Mouse (Mus musculus) large intestine, adult 2 months (tissue): Measurements from ENCODE around the gene 1600014C10Rik. TPM values are rescaled to one million over a fixed set of nuclear protein-coding genes. Genes with fewer than 3 reads are reported as not detected.

Experiments used
- DNase-seq: peaks from one replicate; pipeline ENCODE4 v3.0.0-alpha.2; 2012; ENCODE audit warnings: low read depth, low spot score
- WGBS: fragments of 180-500 bp; shearing (Covaris S2); methylation state at CpG from one replicate; pipeline ENCODE4 v1.1.7; 2018; 5-methylcytosine and 5-hydroxymethylcytosine counted together
- polyA plus RNA-seq: library from polyadenylated mRNA; depleted of rRNA; stranded (reverse); fragments of >200 nt; gene quantifications from 2 replicates; pipeline ENCODE4 v1.2.3, GENCODE M21; 2012

Gene 1600014C10Rik
- polyA plus RNA-seq, 1 experiment: 13.6 TPM

DNA sequence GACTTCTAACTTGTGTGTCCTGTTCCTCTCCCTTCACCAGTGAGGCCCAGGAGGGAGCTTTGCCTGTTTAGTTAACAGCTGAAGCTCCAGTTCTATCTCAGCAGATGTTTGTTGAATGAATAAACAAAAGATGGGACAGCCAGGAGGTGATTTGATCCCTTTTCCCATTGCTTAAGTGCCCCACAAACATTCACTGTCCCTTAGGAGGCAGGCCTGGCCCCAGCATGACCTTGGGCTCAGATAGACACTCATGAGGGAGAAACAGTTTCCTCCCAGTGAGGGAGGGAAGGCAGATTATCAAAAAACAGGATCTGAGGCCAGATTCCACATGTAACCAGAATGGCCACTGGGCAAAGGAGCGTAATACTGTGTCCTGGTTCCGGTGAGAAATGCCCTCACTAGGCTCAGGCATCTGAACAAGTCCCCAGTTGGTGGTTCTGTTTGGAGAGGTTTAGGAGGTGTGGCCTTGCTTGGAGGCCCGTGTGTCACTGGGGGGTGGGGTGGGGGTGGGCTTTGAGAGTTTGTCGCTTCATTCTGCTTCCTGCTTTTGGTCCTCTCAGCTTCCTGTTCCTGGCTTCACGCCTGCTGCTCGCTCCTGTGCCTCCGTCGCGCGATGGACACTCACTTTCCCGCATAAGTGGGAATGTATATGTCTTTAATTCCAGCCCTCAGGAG lies 26.6 kb downstream of the 1600014C10Rik start:
- DNase-seq: no peak
- 66% methylated on average over 11 of the region's 11 CpGs for WGBS

DNA sequence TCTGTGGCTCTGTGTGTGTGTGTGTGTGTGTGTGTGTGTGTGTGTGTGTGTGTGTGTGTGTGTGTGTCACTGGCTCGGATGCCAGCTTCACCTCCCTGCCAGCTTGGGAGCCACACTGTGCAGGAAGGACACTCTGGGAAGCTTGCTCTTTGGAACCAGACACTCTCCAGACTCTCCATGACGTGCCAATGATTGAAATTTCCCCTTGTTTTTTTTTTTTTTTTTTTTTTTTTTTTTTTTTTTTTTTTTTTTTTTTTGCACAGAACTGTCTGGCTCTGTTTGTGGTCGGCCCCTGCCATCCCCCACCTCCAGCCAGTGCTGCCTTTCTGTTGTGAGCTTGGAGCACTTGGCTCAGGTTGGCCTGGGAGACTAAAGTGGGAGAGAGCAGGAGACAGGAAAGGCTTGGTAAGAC lies 29.6 kb downstream of the 1600014C10Rik start:
- no peak for DNase-seq
- 16% methylated on average over 3 of the region's 3 CpGs for WGBS

DNA sequence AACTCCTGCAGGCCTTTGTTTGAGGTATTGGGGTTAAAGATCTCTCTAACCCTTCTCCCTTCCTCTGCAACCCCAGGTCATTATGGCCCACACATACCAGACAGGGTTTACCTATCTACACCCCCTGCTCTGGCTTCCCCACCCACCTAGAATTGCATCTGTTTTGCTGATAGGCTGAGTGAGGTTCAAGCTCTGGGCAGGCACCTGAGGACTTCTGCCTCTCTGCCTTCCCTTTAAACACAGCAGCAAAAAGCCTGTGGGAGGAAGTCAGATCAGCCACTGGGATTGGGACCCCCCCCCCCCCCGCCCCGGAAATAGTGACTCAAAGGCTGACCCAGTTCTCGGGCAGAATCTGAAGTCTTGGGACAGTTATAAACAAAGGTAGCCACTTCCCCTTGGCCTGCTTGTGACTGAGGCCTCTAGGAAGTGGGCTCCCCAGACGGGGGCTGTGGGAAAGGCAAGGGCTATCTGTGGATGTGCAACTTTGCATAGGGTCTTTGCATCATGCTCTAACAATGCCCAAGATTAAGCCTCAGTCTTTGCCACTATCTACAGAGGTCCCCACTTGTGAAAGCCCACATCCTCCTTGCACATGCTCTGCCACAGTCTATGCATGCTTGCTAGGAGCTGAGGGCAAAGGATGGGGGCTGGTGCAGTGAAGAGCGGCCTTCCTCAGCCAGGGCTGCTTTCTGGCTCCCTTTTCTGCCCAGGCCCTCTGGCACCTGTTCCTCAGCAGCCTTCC lies 31.6 kb downstream of the 1600014C10Rik start:
- no peak for DNase-seq
- 56% methylated on average over 5 of the region's 5 CpGs for WGBS

DNA sequence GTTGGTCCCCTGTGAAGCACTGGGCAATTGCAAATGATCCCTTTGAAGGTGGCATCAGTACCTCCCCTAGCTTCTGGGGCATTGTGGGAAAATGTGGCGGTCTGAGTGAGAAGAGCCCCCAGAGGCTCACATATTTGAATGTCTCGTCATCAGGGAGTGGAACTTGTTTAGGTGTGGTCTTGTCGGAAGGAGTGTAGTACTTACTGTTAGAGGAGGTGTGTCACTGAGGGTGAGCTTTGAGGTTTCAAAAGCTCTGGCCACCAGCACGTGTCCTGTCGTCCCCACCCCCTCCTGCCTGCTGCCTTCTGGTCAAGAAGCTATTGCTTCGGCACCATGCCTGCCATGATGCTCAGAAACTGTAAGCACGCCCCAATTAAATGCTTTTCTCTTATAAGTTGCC lies 32.3 kb downstream of the 1600014C10Rik start:
- 43% methylated on average over 7 of the region's 7 CpGs for WGBS
- no peak for DNase-seq

DNA sequence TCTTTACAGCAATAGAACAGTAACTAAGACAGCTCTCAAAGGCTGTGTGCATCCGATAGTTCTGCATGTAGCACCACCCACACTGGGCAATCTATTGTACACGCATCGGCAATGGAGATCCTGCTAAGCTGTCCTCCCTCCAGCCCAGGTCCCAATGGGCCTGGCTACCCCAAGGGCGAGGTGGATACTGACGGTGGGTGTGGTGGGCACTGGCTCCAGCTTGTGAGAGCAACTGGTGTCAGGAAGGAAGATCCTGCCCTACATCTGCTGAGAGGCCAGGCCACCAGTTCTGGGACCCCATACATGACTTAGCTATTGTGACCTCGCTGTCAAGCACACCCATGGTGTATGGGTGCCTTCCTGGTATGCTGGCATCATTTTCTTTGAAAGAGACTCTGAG lies 32.7 kb downstream of the 1600014C10Rik start:
- 87% methylated on average over 6 of the region's 6 CpGs for WGBS
- no peak for DNase-seq

DNA sequence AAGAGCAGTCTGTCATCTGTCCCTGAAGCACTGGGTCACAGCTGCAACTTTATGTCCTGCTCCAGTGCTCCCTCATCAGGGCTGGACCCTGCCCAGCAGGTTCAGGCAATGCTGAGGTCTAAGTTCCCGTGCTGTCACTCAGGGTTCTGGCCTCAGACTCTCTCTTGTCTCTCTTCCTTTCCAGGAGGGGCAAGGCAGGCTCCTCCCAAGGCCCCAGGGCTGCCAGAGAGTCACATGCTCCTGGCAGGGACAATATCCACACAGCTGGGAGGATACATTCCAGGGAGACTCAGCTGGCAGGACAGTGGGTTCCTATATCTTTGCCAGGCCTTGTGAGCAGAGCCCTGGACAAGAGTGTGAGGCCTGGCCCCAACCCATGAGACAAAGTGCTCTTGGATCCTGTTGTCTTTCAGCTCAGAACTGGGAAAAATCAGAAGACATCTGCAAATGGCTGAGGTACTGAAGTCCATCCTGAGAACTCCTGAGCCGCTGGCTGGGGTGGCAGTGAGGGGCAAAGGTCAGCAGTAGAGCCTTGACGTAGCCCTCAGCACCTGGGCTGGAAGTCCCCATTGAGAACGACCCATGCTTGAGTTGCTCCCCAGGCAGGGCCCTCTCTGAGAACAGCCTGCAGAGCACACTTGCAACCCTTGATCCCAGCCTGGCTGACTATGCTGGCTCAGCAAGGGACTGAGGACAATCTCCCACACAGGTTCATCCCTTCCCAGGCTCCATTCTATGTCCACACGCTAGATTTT lies 34.6 kb downstream of the 1600014C10Rik start:
- DNase-seq: no peak
- WGBS: 29% methylated on average over 5 of the region's 5 CpGs

DNA sequence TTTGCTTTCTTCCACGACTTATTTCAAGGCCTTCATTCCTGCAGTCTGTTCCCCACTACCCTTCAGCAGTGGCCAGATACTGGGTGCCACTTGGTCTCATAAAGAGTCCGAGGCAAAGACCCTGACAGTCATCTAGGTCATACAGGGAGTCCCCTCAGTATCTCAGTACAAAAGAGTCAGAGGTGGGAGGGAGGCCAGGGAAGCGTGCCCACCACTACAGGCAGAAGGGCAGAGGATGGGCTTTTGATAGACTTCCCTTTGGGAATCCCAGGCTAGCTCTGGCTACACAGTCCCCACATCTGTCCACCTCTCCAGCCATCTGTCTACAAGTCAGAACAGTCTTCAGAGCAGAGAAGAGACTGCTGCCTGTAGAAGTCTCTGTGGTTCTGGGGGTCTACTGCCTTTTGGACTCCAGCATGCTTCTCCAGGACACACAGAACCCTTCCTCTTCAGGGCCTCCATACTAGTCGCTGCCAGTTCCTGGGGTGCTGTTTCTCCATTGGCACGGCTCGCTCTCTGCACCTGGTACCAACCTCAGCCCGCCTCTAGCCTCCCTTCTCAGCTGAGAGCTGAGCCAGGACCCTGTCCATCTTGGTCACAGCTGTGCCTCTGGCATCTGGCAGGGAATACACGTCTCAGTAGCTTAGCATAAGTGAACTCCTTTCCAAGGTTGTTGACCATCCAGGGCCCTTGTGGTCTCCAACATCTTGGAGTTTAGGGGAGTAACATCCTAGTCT lies 35.8 kb downstream of the 1600014C10Rik start:
- DNase-seq: no peak
- WGBS: 71% methylated on average over 8 of the region's 8 CpGs

DNA sequence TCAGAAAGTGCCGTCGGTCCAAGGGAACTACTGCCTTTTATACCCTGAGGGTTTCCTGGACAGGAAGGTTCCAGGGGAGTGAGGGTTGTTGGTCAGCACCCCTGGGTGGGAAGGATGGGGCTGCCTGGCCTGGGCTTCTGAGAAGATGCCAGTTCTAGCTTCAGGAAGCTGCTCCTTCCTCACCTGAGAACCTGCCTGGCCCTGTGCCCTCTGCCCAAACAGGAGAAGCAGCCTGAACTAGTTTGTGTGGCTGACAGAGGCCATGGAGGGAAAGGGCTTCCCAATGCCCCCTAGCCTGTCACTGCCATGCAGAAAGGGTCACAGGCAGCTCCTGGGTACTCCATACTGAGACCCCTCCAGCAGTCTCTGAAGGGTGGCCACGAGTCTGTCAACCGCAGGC lies 36.5 kb downstream of the 1600014C10Rik start:
- no peak for DNase-seq
- 91% methylated on average over 4 of the region's 4 CpGs for WGBS

DNA sequence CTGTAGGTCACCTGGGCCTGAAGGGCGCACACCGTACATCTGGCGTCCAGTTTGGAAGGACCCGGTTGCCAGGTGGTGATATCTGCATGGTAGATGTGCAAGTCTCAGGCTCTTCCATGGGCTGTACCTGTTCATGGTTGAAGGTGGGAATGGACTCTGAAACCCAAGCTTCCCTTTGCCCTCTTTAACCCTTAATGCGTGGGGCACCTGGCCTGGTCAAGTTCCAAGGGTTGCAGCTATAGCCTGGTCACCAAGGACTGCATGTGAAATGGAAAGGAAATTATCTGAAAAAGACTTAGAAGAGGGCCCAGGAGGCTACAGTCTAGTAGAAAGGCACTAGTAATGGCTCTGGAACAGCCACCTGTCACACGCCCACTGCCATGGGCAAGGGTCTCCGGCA lies 37.8 kb downstream of the 1600014C10Rik start:
- DNase-seq: no peak
- WGBS: 97% methylated on average over 7 of the region's 7 CpGs

DNA sequence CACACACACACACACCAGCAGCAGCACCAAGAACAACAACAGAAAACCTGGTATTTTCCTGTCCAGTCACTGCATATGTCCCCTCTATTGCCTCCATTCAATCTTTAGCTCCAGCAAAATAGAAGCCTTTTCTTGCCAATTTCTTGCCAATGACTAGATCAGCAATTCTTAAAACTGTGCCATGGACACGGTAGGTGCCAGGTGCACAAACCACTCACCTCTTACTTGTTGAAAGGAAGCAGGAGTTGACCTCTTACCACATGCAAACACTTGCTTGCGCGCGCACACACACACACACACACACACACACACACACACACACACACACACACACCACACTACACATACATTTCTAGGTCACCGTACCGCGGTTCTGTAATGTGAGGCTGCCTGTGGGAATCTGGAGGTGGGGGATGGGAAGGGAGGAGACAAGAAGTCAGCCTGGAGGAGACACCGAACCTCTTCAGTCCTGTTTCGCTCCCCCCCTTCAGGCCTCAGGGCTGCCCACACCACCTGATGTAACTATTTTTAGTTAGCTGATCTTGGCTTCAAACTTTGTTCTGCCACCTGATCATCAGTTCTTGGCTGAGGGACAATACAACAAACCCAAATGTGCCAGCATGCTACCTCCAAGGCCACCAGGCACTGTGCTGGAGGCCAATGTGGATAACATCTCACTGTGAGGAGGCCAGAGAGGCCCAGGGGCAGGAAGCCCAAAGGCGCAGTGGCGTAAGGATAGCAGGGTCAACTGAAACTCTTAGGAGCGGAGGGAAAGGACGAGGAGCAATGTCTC lies 41.8 kb downstream of the 1600014C10Rik start:
- DNase-seq: no peak
- WGBS: 80% methylated on average over 13 of the region's 13 CpGs

DNA sequence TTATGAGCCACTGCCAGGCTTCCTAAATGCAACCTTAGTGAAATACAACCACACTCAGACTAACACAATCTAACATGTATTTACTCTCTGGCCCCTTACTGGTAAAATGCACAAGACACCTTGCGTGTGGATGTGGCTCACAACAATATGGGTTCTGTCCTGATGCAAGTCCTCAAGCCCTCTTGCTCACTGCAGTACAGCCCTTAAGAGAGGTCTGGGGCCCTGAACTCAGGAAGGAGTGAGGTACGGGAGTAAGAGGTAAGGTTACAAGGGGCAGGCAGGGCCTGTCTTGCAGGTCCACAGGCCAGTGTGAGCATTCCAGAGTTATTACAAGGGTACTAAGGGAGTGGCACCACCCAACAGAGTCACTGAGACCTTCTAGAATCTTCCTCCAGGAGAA lies 43.2 kb downstream of the 1600014C10Rik start:
- no peak for DNase-seq
- 73% methylated on average over 2 of the region's 2 CpGs for WGBS

DNA sequence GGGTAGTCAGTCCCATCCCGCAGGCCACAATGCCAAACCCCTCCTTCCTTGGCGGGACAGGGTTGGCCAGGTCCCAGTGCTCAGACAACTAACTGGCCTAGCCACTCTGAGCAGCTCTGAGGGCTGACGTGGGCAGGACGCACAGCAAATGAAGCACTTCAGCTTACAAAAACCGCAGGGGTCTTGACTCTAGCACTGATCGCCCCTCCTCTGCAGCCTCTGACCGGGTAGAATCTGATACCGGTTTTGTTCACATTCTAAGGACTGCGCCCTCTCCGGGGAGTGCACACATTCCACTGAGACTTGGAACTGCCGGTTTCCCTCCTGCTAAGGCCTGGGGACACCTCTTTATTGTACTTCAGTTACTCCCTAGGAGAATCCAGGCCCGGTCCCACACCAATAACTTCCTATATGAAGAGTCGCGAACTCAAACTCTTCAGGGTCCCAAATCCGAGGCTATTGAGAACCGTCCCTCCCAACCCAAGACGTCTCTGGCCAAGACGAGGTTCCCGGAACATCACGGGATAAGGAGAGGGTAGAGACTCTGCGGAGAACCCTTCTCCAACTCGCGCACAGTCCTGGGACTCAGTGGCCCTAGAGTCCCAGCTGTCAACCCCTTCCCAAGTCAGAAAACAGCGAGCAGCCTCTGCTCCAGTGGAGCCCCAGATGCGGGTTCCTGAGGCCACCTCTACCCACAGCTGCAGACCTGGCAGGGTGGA lies 44.3 kb downstream of the 1600014C10Rik start:
- DNase-seq: peak; percentile 11
- under 1% methylated on average over 25 of the region's 25 CpGs for whole genome bisulfite sequencing

DNA sequence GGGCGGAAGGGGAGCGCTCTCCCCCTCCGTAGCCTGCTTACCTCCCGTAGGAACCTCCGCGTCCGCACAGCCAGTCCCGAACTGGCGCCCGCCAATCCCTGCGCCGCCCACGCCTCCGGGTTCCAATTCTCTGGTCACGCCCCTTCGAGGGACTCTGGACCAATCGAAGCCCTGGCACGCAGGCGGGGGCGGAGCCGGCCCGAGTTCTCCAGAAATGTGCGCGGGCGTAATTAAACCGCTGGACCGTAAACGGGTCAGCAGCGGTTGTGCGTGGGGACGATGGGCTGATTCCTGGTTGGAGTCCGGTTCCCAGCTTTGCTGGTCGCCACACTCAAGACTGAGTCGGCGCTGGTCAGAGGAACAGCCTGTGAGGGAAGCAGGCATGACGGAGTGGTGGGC lies 44.9 kb downstream of the 1600014C10Rik start, which contains the start of gene Plekhf1:
Gene Plekhf1, minus strand, starts transcription at position 117 of the 399 bp plus-strand sequence.
- WGBS: under 1% methylated on average over 36 of the region's 36 CpGs
- peak; percentile 68 for DNase-seq

DNA sequence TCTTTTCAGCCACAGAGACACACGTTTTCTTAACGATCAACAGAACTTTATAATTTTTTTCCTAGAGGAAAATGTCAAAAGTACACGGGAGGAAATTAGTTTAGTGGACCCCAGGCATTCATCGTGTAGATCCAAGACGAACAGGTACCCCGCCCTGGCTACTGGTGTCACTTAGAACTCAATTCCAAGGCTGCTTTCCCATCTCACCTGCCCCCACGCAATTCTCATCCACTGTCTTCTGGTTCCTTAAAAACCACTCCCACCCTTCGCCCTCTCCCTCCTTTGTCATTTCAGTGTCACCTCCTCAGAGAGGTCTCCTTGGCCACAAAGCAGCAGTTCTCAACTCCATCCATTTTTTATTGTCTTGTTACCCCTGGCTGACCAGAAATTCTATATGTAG lies 45.3 kb downstream of the 1600014C10Rik start:
- WGBS: 29% methylated on average over 8 of the region's 8 CpGs
- no peak for DNase-seq

DNA sequence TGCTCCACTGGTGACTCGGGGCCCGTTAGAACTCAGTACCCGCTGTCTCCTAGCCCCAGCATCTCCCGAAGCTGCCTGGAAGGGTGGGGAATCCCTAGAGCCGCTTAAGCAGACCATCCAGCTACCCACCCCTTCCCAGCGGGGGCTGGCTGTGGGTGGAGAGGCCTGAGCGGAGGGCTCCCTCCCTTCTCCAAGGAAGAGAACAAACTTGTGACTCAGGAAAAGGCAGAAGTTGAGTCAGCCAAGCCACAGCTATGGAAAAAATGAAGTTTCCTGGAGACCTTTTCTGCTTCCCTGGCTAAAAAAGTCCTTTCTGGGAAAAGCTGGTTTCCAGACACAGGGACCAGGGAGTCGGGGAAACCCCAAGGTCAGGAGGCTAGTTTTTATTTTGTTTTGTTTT lies 47.3 kb downstream of the 1600014C10Rik start:
- 23% methylated on average over 8 of the region's 8 CpGs for WGBS
- DNase-seq: no peak

DNA sequence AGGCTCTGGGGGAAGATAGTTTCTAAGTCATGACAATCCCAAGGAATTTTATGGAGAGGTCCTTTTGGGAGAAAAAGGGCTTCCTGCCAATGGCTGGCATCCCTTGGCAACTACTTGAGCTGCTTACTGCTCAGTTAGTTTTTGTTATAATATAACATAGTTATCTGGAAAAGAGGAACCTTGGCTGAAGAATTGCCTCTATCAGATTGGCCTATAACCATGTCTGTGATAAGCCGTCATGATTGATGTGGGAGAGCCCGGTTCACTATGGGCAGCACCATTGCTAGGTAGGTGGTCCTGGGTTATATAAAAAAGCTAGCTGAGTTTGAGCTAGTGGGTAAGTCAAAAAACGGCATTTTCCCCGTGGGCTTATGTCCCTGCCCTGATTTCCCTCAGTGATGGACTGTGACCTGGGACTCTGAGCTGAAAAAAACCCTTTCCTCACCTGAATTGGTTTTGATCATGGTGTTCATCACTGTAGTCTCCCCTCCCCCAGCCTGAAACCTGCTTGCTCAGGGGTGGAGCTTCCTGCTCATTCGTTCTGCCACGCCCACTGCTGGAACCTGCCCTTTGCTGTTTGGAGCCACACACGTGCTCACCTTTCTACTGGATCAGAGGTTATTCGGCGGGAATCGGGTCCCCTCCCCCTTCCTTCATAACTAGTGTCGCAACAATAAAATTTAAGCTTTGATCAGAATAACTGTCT lies 53.5 kb downstream of the 1600014C10Rik start:
- 33% methylated on average over 11 of the region's 11 CpGs for WGBS
- DNase-seq: no peak

DNA sequence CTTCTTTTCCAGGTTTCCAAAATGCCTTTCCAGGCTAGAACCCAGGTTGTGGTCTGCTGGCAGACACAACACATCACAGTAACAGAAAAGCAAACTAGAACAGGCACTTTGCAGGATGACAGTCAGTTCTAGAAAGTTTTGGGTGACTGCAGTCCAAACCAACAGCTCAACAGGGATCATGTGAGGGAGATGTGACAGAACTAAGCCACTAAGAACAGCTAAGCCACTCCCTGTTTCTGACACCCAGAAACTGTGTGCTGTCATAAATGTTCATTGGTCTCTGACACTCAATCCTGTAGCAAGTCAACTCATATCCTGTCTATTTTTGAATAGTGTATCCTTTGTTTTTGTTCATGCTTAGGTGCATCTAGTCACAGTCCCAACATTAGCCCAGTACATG lies 54.1 kb downstream of the 1600014C10Rik start:
- no peak for DNase-seq

DNA sequence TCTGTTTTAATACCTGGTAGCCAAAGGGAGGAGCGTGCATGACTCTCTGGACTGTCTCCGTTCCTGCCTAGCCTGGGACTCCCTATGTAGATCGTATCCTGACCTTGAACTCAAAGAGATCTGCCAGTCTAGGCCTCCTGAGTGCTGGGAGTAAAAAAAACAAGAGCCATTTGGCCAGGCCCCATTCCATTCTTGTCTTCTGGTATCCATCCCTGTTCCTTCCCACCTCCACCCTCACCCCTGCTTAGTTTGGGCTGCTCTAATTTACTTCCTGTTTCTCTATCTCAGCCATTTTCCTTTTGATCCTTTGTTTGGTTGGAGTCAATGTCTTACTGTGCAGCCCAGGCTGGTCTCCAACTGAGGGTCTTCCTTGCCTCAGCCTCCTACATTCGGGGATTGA lies 59.4 kb downstream of the 1600014C10Rik start:
- 82% methylated on average over 4 of the region's 4 CpGs for WGBS

More for the DNA sequence above, 59.4 kb downstream of the 1600014C10Rik start:
- DNase-seq: no peak
